Comparison of ENCODE assay signal across 7 mouse cellular contexts in genomic region chr17:46031621-46032211, GRCm38 (mm10). TPM values are rescaled to one million over a fixed set of nuclear protein-coding genes. Genes with fewer than 3 reads are reported as not detected.
DNase-seq lines count a peak whose midpoint lies in the region; ATAC-seq and TF ChIP-seq lines count a peak whose summit lies in the region.

No protein-coding gene starts in this region.

- ATAC-seq in midbrain, embryonic 16.5 days = no peak
- ATAC-seq in stomach, embryonic 16.5 days (ENCODE audit: insufficient read depth, low FRiP score) = no peak

- no peak for TF ChIP-seq EP300 in heart, adult 2 months (IDR thresholded peaks at IDR 0.05; ENCODE audit: insufficient read depth, low read depth, low read length)

- peak overlapping the region; percentile 79 for H3K4me2 ChIP-seq in midbrain, embryonic 16.5 days (ENCODE audit: low read length)
- H3K4me2 ChIP-seq in stomach, embryonic 16.5 days (ENCODE audit: low read depth, low read length) = peak overlapping the region; percentile 91

- intact Hi-C loops in heart, adult 2 months (cut with DNase I) = loop anchor here (1.0 to 5.0 kb wide), 6 partner anchors 74 to 349 kb away; no protein-coding TSS in a partner anchor

- H3K9me3 ChIP-seq in midbrain, embryonic 16.5 days (replicated peaks; ENCODE audit: control insufficient read depth, low read length, poor library complexity, severe bottlenecking) = no peaks in the 10 kb centered on the region
- H3K9me3 ChIP-seq in stomach, embryonic 16.5 days (replicated peaks; ENCODE audit: control insufficient read depth, low read length) = no peaks in the 10 kb centered on the region

- peak overlapping the region; percentile 96 for H3K27ac ChIP-seq in heart, adult 2 months
- peak overlapping the region; percentile 88 for H3K27ac ChIP-seq in midbrain, embryonic 16.5 days (ENCODE audit: low read length)
- H3K27ac ChIP-seq in stomach, embryonic 16.5 days (ENCODE audit: low read length) = peak overlapping the region; percentile 98

- H3K9ac ChIP-seq in heart, adult 2 months (ENCODE audit: low read depth, low read length) = peak overlapping the region; percentile 81
- peak overlapping the region; percentile 78 for H3K9ac ChIP-seq in midbrain, embryonic 16.5 days (ENCODE audit: low read depth, low read length)
- peak overlapping the region; percentile 98 for H3K9ac ChIP-seq in stomach, embryonic 16.5 days (ENCODE audit: low read length)

- peak overlapping the region; percentile 78 for H3K4me3 ChIP-seq in heart, adult 2 months
- peak overlapping the region; percentile 74 for H3K4me3 ChIP-seq in midbrain, embryonic 16.5 days (ENCODE audit: low read depth, low read length)
- H3K4me3 ChIP-seq in stomach, embryonic 16.5 days (replicated peaks; ENCODE audit: low read length) = peak overlapping the region; percentile 86

- TF ChIP-seq CTCF in heart, adult 2 months (IDR thresholded peaks at IDR 0.05) = no peak

- TF ChIP-seq POLR2A in heart, adult 2 months (IDR thresholded peaks at IDR 0.05; ENCODE audit: insufficient read depth, low read depth, low read length) = no peak; the same call in 1 of the 2 replicates

- no peaks in the 10 kb centered on the region for H3K36me3 ChIP-seq in heart, adult 2 months (ENCODE audit: control insufficient read depth, insufficient read depth, low read length)
- no peaks in the 10 kb centered on the region for H3K36me3 ChIP-seq in midbrain, embryonic 16.5 days (ENCODE audit: control insufficient read depth, insufficient read depth, low read length)
- H3K36me3 ChIP-seq in stomach, embryonic 16.5 days (ENCODE audit: control insufficient read depth, insufficient read depth, low read length) = no peaks in the 10 kb centered on the region

- no peaks in the 10 kb centered on the region for H3K27me3 ChIP-seq in heart, adult 2 months (ENCODE audit: control insufficient read depth, insufficient read depth, low read length)
- no peaks in the 10 kb centered on the region for H3K27me3 ChIP-seq in midbrain, embryonic 16.5 days (ENCODE audit: control insufficient read depth, insufficient read depth, low read depth, low read length)
- no peaks in the 10 kb centered on the region for H3K27me3 ChIP-seq in stomach, embryonic 16.5 days (ENCODE audit: control insufficient read depth, insufficient read depth, low read length)

- peak; percentile 92 for DNase-seq in adrenal gland, postnatal 14 days
- DNase-seq in embryo, embryonic 11.5 days (ENCODE audit: low read depth, low spot score) = peak; percentile 32
- DNase-seq in heart, adult 2 months = peak; percentile 75 to 78
- DNase-seq in kidney, adult 8-10 months = peak; percentile 65 to 68
- peak; percentile 72 for DNase-seq in liver

- H3K79me2 ChIP-seq in heart, adult 2 months (replicated peaks; ENCODE audit: control insufficient read depth, insufficient read depth, low read length) = no peaks in the 10 kb centered on the region

- under 1% methylated on average over 50 of the region's 50 CpGs for WGBS in heart, adult 2 months
- under 1% methylated on average over 45 of the region's 50 CpGs for WGBS in midbrain, embryonic 16.5 days
- WGBS in stomach, embryonic 16.5 days = under 1% methylated on average over 50 of the region's 50 CpGs

- peaks cover 10% of the 10 kb centered on the region for H3K4me1 ChIP-seq in heart, adult 2 months (ENCODE audit: control insufficient read depth, insufficient read depth, low read length)
- H3K4me1 ChIP-seq in midbrain, embryonic 16.5 days (ENCODE audit: control insufficient read depth, insufficient read depth, low read length) = peaks cover 37% of the 10 kb centered on the region
- H3K4me1 ChIP-seq in stomach, embryonic 16.5 days (ENCODE audit: control insufficient read depth, insufficient read depth, low read length) = peaks cover 42% of the 10 kb centered on the region

RNA-seq across cellular contexts. Expression of gene Vegfa, which starts 0.5 kb away (rescaled TPM):
- total RNA-seq in adrenal gland, postnatal 14 days (2021) = 422 and 438 TPM in 2 replicates
- total RNA-seq in heart, adult 2 months (2021) = 100 to 1,000 TPM; 207 to 328 TPM
- polyA plus RNA-seq in heart, adult 2 months (2012; rRNA removed) = 384 and 618 TPM in 2 replicates
- 3.4 and 4.7 TPM in 2 replicates for polyA plus RNA-seq in midbrain, embryonic 16.5 days (2015; fragmentation: Nextera tagmentation; extraction: Ambion mirVana)
- 3.6 and 3.9 TPM in 2 replicates for polyA plus RNA-seq in stomach, embryonic 16.5 days (2015; fragmentation: Nextera tagmentation; extraction: Ambion mirVana)

Comparison
In these comparisons a context has a peak if more than half of its experiments do, and no peak if none do; other contexts are left out.
1. DNase-seq: peak in every context shown above with its lines; median percentile 92 in adrenal gland, postnatal 14 days; 76 in heart, adult 2 months; 72 in liver; 66 in kidney, adult 8-10 months; 32 in embryo, embryonic 11.5 days.
2. RNA of gene Vegfa, which starts 0.5 kb away (polyA plus RNA-seq): 384 to 618 TPM in heart, adult 2 months; 3.4 to 4.7 TPM in midbrain, embryonic 16.5 days and 3.6 to 3.9 TPM in stomach, embryonic 16.5 days; every median in the first group is over 10 times any median in the second.
3. Peak in every context shown above with its lines, with median percentiles within 50 percentile points of each other: H3K27ac ChIP-seq, H3K4me3 ChIP-seq and H3K9ac ChIP-seq.